Mouse (Mus musculus) thymus, adult 2 months (tissue): ENCODE results near the gene Rpl29.

Experiments used
- CTCF ChIP-seq: fragments of 200-500 bp; IDR thresholded peaks from 2 replicates; pipeline ENCODE4 v1.5.1; 2012; ENCODE audit warnings: mild to moderate bottlenecking, control low read depth, low read length, moderate library complexity, borderline replicate concordance; ENCODE audit not compliant: control insufficient read depth, poor library complexity, insufficient read depth; ENCODE audit errors: extremely low read depth
- POLR2A ChIP-seq: fragments of 200-500 bp; IDR thresholded peaks from 2 replicates; pipeline ENCODE4 v1.6.1; 2012; ENCODE audit warnings: mild to moderate bottlenecking, low read length, control low read depth, moderate library complexity; ENCODE audit not compliant: control insufficient read depth, poor library complexity, insufficient read depth; ENCODE audit errors: extremely low read depth

- TF ChIP-seq POLR2A = no peak
- no peak for TF ChIP-seq CTCF
Observed at GRCm38 (mm10) chr9:106480541-106480940, 51.3 kb downstream of the Rpl29 start.
